Mouse (Mus musculus) stomach, postnatal 0 days (tissue): ENCODE measurements around the gene Mrpl32. TPM values are rescaled to one million over a fixed set of nuclear protein-coding genes. Genes with fewer than 3 reads are reported as not detected.
A peak's percentile ranks its signal among the peaks of the same experiment; 100 is the strongest.

Experiments
- ATAC-seq: fragments of 200-750 bp; cut with Nextera tagmentation; 2 replicates; pipeline ENCODE4 v1.8.0; 2017; ENCODE audit not compliant: low FRiP score, low TSS enrichment
- DNase-seq: peaks from one replicate; pipeline ENCODE4 v3.0.0-alpha.2; 2016; ENCODE audit warnings: low spot score
- H3K27ac ChIP-seq: fragments of 300-500 bp; sonication (generic); replicated peaks from 2 replicates; pipeline ENCODE4 v1.5.1; 2014; ENCODE audit warnings: mild to moderate bottlenecking, control low read depth
- H3K27me3 ChIP-seq: fragments of 300-500 bp; sonication (generic); 2 replicates; pipeline ENCODE4 v1.6.1; 2014; ENCODE audit warnings: low read length; ENCODE audit not compliant: control insufficient read depth, insufficient read depth
- H3K36me3 ChIP-seq: fragments of 300-500 bp; sonication (generic); 2 replicates; pipeline ENCODE4 v1.6.1; 2014; ENCODE audit warnings: low read length, mixed read lengths; ENCODE audit not compliant: control insufficient read depth, insufficient read depth
- H3K4me1 ChIP-seq: fragments of 300-500 bp; sonication (generic); replicated peaks from 2 replicates; pipeline ENCODE4 v1.6.1; 2014; ENCODE audit warnings: antibody characterized with exemption; ENCODE audit not compliant: control insufficient read depth, insufficient read depth
- H3K4me2 ChIP-seq: fragments of 300-500 bp; sonication (generic); replicated peaks from 2 replicates; pipeline ENCODE4 v1.6.1; 2014; ENCODE audit warnings: low read depth, mild to moderate bottlenecking, control low read depth, moderate library complexity
- H3K4me3 ChIP-seq: fragments of 300-500 bp; sonication (generic); 2 replicates; pipeline ENCODE4 v1.5.1; 2014; ENCODE audit warnings: low read depth, low read length, control low read depth
- H3K9ac ChIP-seq: fragments of 300-500 bp; sonication (generic); 2 replicates; pipeline ENCODE4 v1.6.1; 2014; ENCODE audit warnings: mild to moderate bottlenecking, low read length, control low read depth, mixed read lengths
- H3K9me3 ChIP-seq: fragments of 300-500 bp; sonication (generic); 2 replicates; pipeline ENCODE4 v1.6.1; 2016; ENCODE audit warnings: low read length; ENCODE audit not compliant: control insufficient read depth
- CTCF ChIP-seq: IDR thresholded peaks from 2 replicates; pipeline ENCODE4 v1.5.1; 2016; ENCODE audit warnings: antibody characterized with exemption, low read depth, mild to moderate bottlenecking, moderate library complexity
- EP300 ChIP-seq: optimal IDR thresholded peaks from 2 replicates; pipeline ENCODE3; 2016; ENCODE audit warnings: antibody characterized with exemption
- WGBS: fragments of 180-500 bp; shearing (Covaris S2); extraction: QIAGEN DNeasy Blood & Tissue Kit; methylation state at CpG from one replicate; pipeline ENCODE4 v1.1.7; 2014; 5-methylcytosine and 5-hydroxymethylcytosine counted together
- polyA plus RNA-seq: library from polyadenylated mRNA; unstranded; fragments of >200 nt; fragmentation: Nextera tagmentation; extraction: Ambion mirVana; gene quantifications from 2 replicates; pipeline ENCODE4 v1.2.1, GENCODE M21; 2015

Gene Mrpl32
- polyA plus RNA-seq, 1 experiment from 2014 or later: 106 TPM

DNA sequence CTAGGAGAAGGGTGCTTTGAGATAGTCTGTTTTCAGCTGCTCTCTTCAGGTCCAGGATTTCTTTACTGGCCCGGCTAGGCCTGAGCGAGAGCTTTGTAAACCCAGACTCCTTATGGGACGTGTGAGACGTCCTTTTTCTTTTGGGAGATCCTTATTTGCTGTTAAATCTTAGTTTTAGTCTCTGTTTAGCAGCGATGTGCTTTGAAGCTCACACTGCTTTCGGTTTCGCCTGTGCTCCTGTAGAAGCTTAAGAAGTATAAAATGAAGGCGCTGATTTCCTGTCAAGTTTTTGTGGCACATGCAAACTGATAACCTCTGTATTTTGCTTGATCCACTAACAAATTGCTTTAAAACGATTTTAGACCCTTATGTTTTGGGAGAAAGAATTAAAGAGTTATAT lies 588 bp upstream of the Mrpl32 start:
- Histone ChIP-seq H3K4me1 (no peaks in the 10 kb centered on the region), H3K4me3 (peak overlapping the region; percentile 96), H3K9me3 (no peaks in the 10 kb centered on the region), H3K36me3 (peaks cover 7% of the 10 kb centered on the region; the same call in 1 of the 2 replicates), H3K4me2 (peak overlapping the region; percentile 65), H3K27ac (peak overlapping the region; percentile 89), H3K27me3 (no peaks in the 10 kb centered on the region), H3K9ac (peak overlapping the region; percentile 94)
- WGBS: under 1% methylated on average over 9 of the region's 9 CpGs
- ATAC-seq: no peak
- TF ChIP-seq EP300 (no peak), CTCF (no peak)
- DNase-seq: no peak

- H3K9ac ChIP-seq: peak overlapping the region; percentile 79
- H3K9me3 ChIP-seq: no peaks in the 10 kb centered on the region
- peak overlapping the region; percentile 54 for H3K4me2 ChIP-seq
- peak overlapping the region; percentile 96 for H3K4me3 ChIP-seq
- peak overlapping the region; percentile 88 for H3K27ac ChIP-seq
- H3K4me1 ChIP-seq: no peaks in the 10 kb centered on the region
- H3K27me3 ChIP-seq: no peaks in the 10 kb centered on the region
- ATAC-seq: peak; percentile 35; the same call in 1 of the 2 replicates
- TF ChIP-seq EP300 (no peak), CTCF (no peak)
- 4% methylated on average over 10 of the region's 10 CpGs for WGBS
- DNase-seq: no peak
- peaks cover 3% of the 10 kb centered on the region; the same call in 1 of the 2 replicates for H3K36me3 ChIP-seq
Measured at GRCm38 (mm10) chr13:14612463-14612862, 502 bp downstream of the Mrpl32 start.

DNA sequence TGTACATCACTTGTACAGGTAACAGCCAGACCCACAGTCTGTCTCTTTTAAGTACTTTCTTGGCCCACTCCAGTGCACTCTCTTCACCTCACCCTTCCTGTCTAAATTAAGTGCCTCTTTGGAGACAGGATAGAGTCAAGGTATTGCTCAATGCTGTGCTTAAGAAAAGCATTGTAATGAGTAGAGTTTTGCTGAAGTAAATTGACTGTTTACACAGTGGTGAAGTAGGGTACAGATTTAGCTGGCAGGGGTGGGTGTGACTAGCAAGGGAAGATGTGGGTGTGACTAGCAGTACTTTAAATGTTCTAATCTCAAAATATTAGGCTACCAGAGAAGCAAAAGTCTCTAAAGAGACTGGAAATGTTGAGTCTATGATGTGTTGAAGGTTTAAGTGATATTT lies 5.3 kb downstream of the Mrpl32 start:
- no peak overlapping the region for H3K27ac ChIP-seq
- H3K4me3 ChIP-seq: no peak overlapping the region
- DNase-seq (no peak), ATAC-seq (no peak)
- no peak overlapping the region for H3K4me2 ChIP-seq
- H3K4me1 ChIP-seq: no peaks in the 10 kb centered on the region
- no peaks in the 10 kb centered on the region for H3K27me3 ChIP-seq
- H3K9me3 ChIP-seq: no peaks in the 10 kb centered on the region
- no peak overlapping the region for H3K9ac ChIP-seq
- H3K36me3 ChIP-seq: no peaks in the 10 kb centered on the region; the same call in 1 of the 2 replicates
- TF ChIP-seq CTCF (no peak), EP300 (no peak)

DNA sequence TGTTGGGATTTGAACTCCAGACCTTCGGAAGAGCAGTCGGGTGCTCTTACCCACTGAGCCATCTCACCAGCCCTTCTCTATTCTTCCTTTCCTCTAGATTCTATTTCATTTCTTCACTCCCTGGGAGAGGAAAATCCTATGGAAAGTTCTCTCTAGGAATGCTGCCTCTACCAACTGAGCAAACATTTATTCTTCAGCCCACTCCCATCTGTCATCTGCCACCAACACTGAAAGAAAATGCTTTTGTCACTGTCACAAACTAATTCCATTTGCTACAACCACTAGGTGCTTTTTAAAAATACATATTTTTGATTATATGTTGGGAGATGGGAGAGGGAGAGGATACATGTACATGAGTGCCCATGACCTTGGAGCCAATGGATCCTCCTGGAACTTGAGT lies 10.2 kb downstream of the Mrpl32 start:
- ATAC-seq (no peak), DNase-seq (no peak)
- no peak overlapping the region for H3K4me2 ChIP-seq
- no peaks in the 10 kb centered on the region for H3K9me3 ChIP-seq
- WGBS: 86% methylated on average over 2 of the region's 2 CpGs
- H3K4me3 ChIP-seq: no peak overlapping the region
- no peak for TF ChIP-seq EP300
- TF ChIP-seq CTCF: no peak
- no peaks in the 10 kb centered on the region for H3K27me3 ChIP-seq
- no peaks in the 10 kb centered on the region for H3K4me1 ChIP-seq
- H3K9ac ChIP-seq: no peak overlapping the region
- no peaks in the 10 kb centered on the region for H3K36me3 ChIP-seq
- H3K27ac ChIP-seq: no peak overlapping the region

- no peaks in the 10 kb centered on the region for H3K36me3 ChIP-seq
- no peak overlapping the region for H3K9ac ChIP-seq
- H3K4me3 ChIP-seq: no peak overlapping the region
- H3K27ac ChIP-seq: no peak overlapping the region
- WGBS: 76% methylated on average over 3 of the region's 3 CpGs
- H3K4me1 ChIP-seq: no peaks in the 10 kb centered on the region
- H3K27me3 ChIP-seq: no peaks in the 10 kb centered on the region
- H3K9me3 ChIP-seq: no peaks in the 10 kb centered on the region
- no peak overlapping the region for H3K4me2 ChIP-seq
- ATAC-seq (no peak), DNase-seq (no peak)
- TF ChIP-seq EP300: no peak
- TF ChIP-seq CTCF: no peak
Measured at GRCm38 (mm10) chr13:14580392-14580791, 32.6 kb downstream of the Mrpl32 start.

DNA sequence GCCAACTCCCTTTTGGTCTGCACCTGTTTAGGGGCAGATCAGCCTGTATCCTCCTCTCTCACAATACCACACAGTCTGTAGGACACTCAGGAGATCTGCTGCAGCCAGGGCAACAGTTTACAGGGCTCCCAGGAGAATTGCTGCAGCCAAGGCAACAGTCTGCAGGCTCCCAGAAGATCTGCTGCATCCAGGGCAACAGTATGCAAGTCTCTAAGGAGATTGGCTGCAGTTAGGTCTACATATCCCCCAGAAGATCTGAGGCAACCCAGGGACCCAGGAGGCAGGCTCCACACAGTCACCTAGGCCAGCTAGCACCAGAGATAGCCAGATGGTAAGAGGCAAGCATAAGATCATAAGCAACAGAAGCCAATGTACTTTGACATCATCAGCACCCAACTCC lies 38.8 kb downstream of the Mrpl32 start:
- ATAC-seq (no peak), DNase-seq (no peak)
- Histone ChIP-seq H3K9me3 (no peaks in the 10 kb centered on the region), H3K9ac (no peak overlapping the region), H3K36me3 (no peaks in the 10 kb centered on the region), H3K4me2 (no peak overlapping the region), H3K4me3 (no peak overlapping the region), H3K27me3 (no peaks in the 10 kb centered on the region), H3K4me1 (no peaks in the 10 kb centered on the region), H3K27ac (no peak overlapping the region)
- no peak for TF ChIP-seq EP300
- TF ChIP-seq CTCF: no peak
